22 mouse cellular contexts compared by ENCODE assay signal in genomic region chr2:178121375-178121688, GRCm38 (mm10). TPM values are rescaled to one million over a fixed set of nuclear protein-coding genes. Genes with fewer than 3 reads are reported as not detected.
A peak's percentile ranks its signal among the peaks of the same experiment; 100 is the strongest.
DNase-seq lines count a peak whose midpoint lies in the region; ATAC-seq lines count a peak whose summit lies in the region.
"Had no signal": no experiment of that assay in that cellular context is flagged by ENCODE, and none has a peak within 500 bp of the region (broad histone marks: within the 10 kb centered on the region; RNA-seq: fewer than 3 reads in every experiment).

No protein-coding gene starts in this region.

- no peak for ATAC-seq in embryonic facial prominence, embryonic 13.5 days (ENCODE audit: insufficient number of reproducible peaks, insufficient read depth, low FRiP score, low TSS enrichment, low read depth)
- ATAC-seq: hindbrain, embryonic 16.5 days had no signal

- H3K9me3 ChIP-seq in embryonic facial prominence, embryonic 13.5 days: no peaks in the 10 kb centered on the region
- H3K9me3 ChIP-seq: embryonic facial prominence, embryonic 15.5 days; heart, embryonic 13.5 days; liver, embryonic 13.5 days; lung, embryonic 15.5 days; neural tube, embryonic 13.5 days; stomach, embryonic 15.5 days had no signal

- peaks cover 40% of the 10 kb centered on the region for H3K4me1 ChIP-seq in embryonic facial prominence, embryonic 13.5 days
- H3K4me1 ChIP-seq: liver, embryonic 13.5 days had no signal

- H3K4me3 ChIP-seq in embryonic facial prominence, embryonic 13.5 days: no peak overlapping the region
- H3K4me3 ChIP-seq: embryonic facial prominence, embryonic 15.5 days; gastrocnemius, adult 2 months; heart, embryonic 13.5 days; liver, embryonic 13.5 days; lung, embryonic 15.5 days; neural tube, embryonic 13.5 days; stomach, embryonic 15.5 days had no signal

- 30% methylated on average over 2 of the region's 2 CpGs for WGBS in embryonic facial prominence, embryonic 13.5 days

- no peak overlapping the region for H3K4me2 ChIP-seq in embryonic facial prominence, embryonic 13.5 days
- H3K4me2 ChIP-seq: embryonic facial prominence, embryonic 15.5 days; heart, embryonic 13.5 days; liver, embryonic 13.5 days; lung, embryonic 15.5 days; neural tube, embryonic 13.5 days; stomach, embryonic 15.5 days had no signal

- no peaks in the 10 kb centered on the region for H3K36me3 ChIP-seq in embryonic facial prominence, embryonic 13.5 days
- H3K36me3 ChIP-seq: embryonic facial prominence, embryonic 15.5 days; heart, embryonic 13.5 days; liver, embryonic 13.5 days; lung, embryonic 15.5 days; neural tube, embryonic 13.5 days; stomach, embryonic 15.5 days had no signal

- peak; percentile 61 to 68 for DNase-seq in cerebellum, postnatal 25 days
- DNase-seq in cerebellum, postnatal 10 days: no peak
- peak; percentile 2 for DNase-seq in layer of hippocampus, adult 11-12 months (ENCODE audit: low spot score)
- DNase-seq in layer of hippocampus, adult 18-20 months (ENCODE audit: low spot score in 2 of 2): no peak
- DNase-seq in right cerebral cortex, postnatal 25 days: peak; percentile 2
- no peak for DNase-seq in right cerebral cortex, adult 18-20 months
- DNase-seq in frontal cortex, postnatal 36 days (ENCODE audit: low spot score in 2 of 2): no peak
- DNase-seq: adrenal gland, postnatal 36 days; B cell, adult 2 months; gastrocnemius, adult 2 months; kidney, adult 11 months; left cerebral cortex, postnatal 4 days; liver, embryonic 13.5 days; right cerebral cortex, postnatal 14 days had no signal

- H3K27ac ChIP-seq in embryonic facial prominence, embryonic 13.5 days: 0 out of 2 replicates have a peak overlapping the region, but pooled peaks have one; percentile 7
- H3K27ac ChIP-seq: embryonic facial prominence, embryonic 15.5 days; gastrocnemius, adult 2 months; heart, embryonic 13.5 days; kidney, postnatal 0 days; liver, embryonic 13.5 days; lung, embryonic 15.5 days; neural tube, embryonic 13.5 days; stomach, embryonic 15.5 days had no signal

- H3K27me3 ChIP-seq in embryonic facial prominence, embryonic 13.5 days: peaks cover 36% of the 10 kb centered on the region

- H3K9ac ChIP-seq in embryonic facial prominence, embryonic 13.5 days: no peak overlapping the region
- H3K9ac ChIP-seq: embryonic facial prominence, embryonic 15.5 days; heart, embryonic 13.5 days; liver, embryonic 13.5 days; lung, embryonic 15.5 days; neural tube, embryonic 13.5 days; stomach, embryonic 15.5 days had no signal

RNA-seq across cellular contexts. Expression of gene Phactr3, which starts 2.6 kb away (rescaled TPM):
- 100 to 1,000 TPM; 146 to 149 TPM for total RNA-seq in layer of hippocampus, adult 18-20 months (2021)
- polyA plus RNA-seq in embryonic facial prominence, embryonic 13.5 days (2015; fragmentation: Nextera tagmentation; extraction: Ambion mirVana): 2.5 and 3.1 TPM in 2 replicates

RNA-seq across cellular contexts. Expression of gene Zfp931, which starts 43.1 kb away (rescaled TPM):
- total RNA-seq in layer of hippocampus, adult 18-20 months (2021): 10 to 100 TPM; 29.1 to 31.8 TPM
- 20.4 and 22.0 TPM in 2 replicates for polyA plus RNA-seq in embryonic facial prominence, embryonic 13.5 days (2015; fragmentation: Nextera tagmentation; extraction: Ambion mirVana)

Comparison
In these comparisons a context has a peak if more than half of its experiments do, and no peak if none do; other contexts are left out.
1. DNase-seq: peak in cerebellum, postnatal 25 days (2 of 2), layer of hippocampus, adult 11-12 months (single experiment) and right cerebral cortex, postnatal 25 days (single experiment); none in cerebellum, postnatal 10 days (0 of 2), layer of hippocampus, adult 18-20 months (0 of 2), right cerebral cortex, adult 18-20 months (single experiment) and frontal cortex, postnatal 36 days (0 of 2).